Mouse (Mus musculus) inflammation-experienced regulatory T-cells, adult 6 months (primary cell): ENCODE data around the gene Art3. TPM values are rescaled to one million over a fixed set of nuclear protein-coding genes. Genes with fewer than 3 reads are reported as not detected.
"Not testable (repeated sequence)": the region's sequence is repeated elsewhere in the genome, so short reads cannot be mapped to it uniquely, and the experiment has no call there.

Source experiments
- ATAC-seq: one replicate; pipeline ENCODE4 v1.8.0; 2017
- polyA plus RNA-seq, 3 experiments: library from polyadenylated mRNA; unstranded; fragments of 100-300 nt; shearing (Covaris generic); gene quantifications; one replicate each; pipeline ENCODE4 v1.2.1; 2017

The Art3 gene
- polyA plus RNA-seq, 3 experiments from 2014 or later = 8.3 to 26.9 (median 19.1) TPM

DNA sequence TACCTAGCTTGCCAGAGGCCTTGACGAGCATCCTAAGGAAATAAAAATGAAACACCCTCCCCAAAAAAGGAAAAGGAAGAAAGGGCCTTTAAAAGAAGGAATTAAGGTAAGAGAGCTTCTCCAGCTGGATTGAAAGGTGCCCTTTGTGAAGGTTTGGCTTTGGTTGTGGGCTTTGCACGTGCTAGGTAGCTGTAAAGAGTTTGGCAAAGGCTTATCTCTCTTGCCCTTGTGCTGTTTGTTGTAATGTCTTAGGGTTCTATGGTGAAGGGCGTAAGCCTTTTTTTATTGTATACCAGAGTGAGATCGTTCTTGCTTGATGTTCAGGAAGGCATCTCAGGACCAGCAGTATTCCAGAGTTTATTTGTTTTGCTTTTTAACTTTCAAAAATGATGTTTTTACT, 9.0 kb downstream of the Art3 start:
- ATAC-seq = no peak

DNA sequence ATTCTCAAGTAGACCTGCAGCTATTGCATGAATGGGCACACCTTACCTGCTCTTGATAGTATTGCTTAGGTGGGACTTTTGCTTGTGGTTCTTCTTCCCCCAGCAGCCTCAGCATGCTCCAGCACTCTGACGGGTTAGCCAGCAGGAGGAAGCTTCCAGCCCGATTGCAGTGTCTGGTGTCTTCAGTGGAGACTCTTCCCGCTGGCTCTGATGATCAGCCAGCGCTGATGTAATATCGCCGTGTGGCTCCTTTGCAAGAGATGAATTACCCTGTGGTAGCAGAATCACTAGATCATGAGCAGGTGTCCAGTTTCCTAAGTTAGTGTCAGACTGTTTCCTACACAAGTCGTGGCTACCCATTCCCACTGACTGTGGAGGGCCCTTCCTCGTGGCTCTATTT, 13.4 kb downstream of the Art3 start:
- no peak for ATAC-seq

DNA sequence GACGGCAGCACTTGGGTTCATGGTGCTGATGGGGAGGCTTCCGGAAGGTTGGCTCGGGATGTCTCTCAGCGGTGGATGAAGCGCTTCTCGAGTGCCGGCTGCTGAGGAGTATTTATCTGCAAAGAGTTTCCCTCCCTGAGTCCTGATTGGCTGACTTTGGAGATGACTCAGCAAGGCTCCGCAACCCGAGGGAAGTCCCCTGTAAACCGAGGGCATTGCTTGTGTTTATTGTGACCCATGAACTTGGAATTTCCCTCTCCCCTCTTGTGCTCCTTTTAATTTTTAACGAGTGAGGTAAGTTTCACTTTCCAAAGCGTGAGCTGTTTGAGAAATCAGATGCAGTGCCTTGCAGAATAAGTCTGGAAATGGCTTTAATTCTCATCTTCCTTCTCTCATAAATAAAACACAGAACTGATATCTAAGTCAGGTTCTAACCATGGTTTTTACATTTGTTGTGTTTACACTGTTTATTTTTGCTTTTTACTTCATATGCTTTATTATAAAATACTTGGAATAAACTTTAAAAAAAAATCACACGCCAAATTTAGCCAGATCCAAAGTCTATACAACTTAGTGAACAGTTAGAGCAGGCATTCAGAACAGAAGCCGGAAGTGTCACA, 17.3 kb downstream of the Art3 start, which contains the start of gene Cxcl10:
Gene Cxcl10, minus strand, starts transcription at position 96 of the 620 bp plus-strand sequence.
- ATAC-seq = peak; percentile 90

DNA sequence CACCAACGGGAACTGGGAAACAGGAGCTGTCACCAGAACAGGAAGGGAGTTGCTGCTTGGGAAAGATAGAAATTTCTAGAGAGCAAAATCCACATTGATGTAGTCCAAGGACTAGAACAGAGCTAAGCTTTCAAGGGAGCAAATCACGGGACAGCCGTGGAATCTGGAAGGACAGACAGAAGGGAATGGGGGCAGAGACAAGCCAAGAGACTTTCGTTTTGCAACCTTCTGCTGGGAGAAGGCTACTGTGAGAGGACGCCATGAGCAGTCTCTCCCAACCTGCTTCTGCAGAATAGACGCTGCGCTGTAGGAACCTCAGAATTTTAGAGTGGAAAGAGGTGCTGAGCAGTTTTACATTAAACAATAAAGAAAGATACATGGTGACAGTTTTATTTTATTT, 18.1 kb downstream of the Art3 start:
- no peak for ATAC-seq

DNA sequence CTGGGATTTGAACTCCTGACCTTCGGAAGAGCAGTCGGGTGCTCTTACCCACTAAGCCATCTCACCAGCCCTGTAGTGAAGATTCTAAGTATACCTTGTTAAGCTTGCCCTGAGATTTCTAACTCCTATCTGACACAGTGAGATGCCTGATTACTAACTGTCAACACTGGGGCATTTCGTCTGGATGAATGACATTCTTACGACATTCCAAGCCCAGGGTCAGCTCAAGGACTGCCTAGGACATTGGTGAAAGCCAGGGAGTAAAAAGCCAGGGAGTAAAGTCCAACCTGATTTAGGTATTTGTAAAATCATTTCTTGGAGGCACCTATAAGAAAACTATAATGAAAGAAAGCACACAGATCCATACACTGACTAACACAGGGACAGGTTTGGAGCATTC, 21.1 kb downstream of the Art3 start:
- not testable (repeated sequence) for ATAC-seq

DNA sequence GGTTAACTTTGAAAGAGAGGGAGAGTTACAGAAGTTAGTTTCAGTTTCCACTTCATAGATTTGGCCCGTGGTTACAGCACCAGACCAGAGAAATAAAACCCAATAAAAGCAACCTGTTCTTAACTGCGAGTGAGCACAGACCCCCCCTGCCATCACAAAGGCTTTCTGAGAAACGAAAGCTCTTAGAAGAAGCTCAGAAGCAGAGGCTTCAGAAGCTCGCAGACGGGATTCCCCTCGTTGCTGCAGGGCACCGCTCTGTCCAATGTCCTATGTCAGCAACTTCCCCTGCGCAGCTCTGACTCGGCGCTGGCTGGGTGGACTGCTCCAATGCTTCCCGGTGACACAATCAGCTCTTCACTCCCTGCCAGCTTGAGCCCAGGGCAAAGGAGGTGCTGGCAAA, 21.9 kb downstream of the Art3 start:
- peak; percentile 77 for ATAC-seq

DNA sequence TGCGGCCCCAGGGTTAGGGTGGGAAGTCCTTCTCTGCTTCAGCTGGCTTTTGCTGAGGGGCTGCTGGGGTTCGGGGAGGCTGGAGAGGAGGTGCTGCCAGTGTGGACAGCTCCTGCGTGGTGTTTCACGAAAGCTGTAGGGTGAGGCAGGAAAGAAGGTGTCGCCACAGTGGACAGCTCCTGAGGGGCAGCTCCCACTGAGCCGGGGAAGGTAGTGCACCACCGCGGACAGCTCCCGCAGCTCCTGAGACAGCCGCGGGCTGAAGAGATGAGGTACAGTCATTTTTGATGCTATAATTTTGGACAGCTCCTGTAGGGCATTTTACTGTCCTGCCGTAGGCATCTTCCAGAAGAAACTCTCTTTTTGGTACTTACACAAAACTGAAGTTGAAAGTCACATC, 26.4 kb downstream of the Art3 start:
- no peak for ATAC-seq

DNA sequence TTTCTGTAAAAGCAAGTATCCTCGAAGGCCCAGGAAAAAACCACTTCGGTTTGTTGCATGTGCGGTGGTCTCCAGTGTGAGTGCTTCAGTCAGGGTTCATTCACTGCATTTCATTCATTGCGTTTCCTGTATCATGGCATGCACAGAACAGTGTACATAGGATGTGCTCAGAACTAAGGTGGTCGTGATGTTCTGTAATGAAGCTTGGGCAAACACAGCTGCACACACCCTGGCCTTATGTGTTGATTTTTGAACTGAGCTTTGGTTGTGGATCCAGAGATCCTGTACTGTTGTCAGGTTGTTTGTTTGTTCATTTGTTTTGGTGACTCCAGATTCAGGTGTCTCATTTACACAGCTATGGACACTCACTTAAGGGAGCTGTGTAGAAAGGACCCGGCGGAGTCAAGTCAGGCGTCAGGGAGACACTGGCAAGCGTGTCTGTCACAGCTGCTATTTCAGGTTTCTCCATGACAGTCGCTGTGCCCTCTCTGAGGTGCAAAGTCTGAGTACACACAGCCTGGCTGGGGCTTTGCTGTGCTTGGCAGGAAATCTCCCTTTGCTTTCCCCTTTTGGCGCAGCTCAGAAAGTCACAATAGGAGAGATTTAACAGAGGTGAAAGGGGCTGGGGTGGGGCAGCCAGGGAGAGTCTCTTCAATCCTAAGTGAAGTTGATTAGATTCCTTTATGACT, 27.3 kb downstream of the Art3 start:
- ATAC-seq = no peak

DNA sequence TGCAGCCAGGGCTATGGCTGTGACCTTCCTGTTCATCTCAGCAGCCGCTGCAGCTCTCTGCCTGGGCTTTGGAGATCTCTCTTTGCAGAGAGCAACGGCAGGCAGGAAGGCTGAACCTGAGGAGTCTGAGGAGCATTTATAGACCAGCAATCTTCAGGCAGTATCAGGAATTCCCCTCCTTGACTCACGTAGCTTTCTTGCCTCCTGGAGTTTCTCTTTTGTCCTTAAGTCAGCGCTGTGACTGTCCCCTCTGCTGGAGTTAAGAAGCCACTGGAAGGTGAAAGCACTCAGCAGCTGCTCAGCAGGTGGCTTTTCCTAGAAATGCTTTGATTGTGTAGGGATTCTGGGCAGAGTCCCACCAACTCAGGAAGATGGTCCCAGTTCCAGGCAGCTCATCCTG, 31.6 kb downstream of the Art3 start:
- peak; percentile 38 for ATAC-seq

DNA sequence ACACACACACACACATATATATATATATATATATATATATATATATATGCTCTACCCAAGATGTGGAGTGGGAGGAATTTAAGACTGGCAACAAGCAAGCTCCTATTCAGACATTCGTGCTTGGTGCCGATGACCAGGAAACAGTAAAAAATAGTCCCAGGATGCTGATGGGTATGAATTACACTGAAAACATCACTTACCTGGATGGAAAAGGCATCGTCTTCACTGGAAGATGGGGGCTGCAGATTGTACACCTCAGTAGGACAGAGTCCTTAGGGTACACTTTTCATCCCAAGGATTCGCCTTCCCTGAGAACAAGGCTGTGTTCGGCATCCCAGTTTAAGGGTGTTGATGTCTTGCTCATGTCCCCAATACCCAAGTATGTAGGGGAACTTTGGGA, 32.4 kb downstream of the Art3 start:
- no peak for ATAC-seq

DNA sequence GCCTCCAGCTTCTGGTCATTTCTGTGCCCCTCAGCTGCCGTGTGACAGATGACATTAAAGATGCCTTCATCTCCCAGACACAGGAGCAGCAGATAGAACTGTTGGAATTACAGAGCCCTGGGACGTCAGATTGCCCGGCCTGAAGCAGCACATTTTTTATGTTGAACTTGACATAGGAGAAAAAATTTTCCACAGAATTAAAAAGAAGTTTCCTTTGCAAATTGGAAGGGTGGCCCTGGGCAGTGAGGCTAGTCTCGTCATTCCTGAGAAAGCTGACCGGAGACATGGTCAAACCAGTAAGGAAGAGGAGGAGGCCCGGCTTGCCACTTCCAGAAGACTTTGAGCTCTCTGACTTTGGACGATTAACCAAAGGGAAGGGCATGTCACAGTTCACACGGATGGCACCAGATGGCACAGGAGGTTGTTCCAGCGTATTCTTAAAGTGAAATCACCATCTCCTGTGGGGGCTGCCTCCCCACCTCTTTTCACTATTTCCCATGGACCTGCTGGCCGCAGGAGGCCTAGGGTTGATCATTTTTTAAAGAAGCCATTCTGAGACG, 33.6 kb downstream of the Art3 start:
- ATAC-seq = no peak

DNA sequence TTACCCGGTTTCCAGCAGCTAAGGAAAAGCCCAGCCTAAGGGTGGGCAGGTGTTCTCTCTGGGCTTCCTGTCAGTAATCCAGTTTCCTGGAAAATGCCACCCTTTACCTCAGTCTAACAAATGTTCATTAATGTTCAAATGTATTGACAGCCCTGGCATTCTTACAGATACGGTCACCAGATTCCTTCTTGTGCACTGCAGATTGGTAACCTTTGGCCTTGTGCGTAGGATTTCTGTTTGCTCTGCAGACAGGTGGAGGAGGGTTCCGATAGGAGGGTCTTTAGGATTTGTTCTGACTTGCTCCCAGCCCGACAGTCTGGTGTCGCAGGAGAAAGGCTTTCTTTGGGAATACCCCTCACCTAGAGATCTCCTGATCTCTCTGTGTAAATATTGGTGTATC, 34.9 kb downstream of the Art3 start:
- no peak for ATAC-seq

DNA sequence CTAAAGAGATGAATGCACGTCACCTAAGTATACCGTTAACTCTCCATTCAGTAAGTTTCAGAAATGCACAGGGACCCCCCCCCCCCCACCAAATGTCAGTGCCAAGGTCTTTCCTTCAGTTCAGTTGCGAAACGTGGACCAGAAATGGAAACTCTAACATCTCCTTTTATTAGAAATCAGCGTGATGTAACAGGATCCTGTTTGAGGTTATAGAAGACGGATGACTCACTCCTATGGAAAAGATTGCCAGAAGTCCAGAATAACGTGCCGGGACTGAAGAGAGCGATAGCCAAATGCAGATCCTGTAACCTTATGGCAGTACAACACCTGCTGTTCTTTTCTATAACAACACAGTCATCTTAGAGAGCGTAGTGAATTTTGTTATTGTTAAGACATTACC, 36.8 kb downstream of the Art3 start:
- no peak for ATAC-seq

DNA sequence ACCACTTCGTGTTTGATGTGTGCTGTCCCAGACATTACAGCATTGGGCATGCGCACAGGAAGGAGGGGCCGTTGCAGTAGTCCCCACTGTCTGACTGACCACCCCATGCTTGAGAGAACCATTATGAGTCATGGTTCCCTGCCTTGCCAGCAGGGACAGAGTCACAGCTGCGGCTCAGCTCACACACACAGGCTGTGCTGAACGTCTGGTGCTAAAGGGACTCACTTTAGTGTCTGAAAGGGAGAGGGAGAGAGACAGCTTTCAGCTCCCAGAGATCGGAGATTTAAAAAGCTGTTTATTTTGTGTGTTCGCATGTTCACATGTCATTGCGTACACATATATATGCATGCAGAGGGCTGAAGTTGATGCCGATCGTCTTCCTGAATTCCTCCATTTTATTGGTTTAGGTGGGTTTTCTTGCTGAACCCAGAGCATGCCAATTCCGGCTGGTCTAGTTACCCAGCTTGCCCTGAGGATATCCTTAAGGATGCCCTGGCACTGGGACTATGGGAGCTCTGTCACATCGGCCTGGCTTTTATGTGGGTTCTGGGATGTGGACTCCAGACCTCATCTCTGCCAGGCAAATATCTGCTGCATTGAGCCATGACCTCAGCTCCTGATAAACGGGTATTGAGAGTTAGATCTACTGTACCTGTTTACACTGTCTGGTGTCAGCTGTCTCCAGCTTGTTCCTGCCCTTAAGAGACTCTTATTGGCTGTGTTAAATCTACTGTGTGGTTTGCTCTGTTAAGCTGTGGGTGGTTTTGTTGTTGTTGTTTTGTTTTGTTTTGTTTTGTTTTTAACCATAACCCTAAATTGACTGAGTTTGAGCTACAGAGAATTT, 37.7 kb downstream of the Art3 start:
- ATAC-seq = no peak

DNA sequence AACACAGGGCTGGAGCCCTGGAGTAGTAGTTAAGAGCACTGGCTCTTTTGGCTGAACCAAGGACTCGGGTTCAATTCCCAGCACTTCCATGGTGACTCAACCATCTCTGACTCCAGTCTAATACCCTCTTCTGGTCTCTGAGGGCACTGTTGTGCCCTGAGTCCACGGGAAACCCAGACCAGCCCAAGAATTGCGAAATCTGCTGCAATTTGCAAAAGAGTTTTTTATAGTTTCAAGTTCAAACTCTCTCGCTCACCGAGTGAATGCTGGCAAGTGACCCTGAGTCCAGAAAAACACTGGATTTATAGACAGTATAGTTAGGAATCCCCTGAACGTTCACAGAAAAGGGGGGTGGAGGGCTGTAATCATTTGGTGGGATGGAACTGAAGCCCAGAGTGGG, 38.8 kb downstream of the Art3 start:
- no peak for ATAC-seq

DNA sequence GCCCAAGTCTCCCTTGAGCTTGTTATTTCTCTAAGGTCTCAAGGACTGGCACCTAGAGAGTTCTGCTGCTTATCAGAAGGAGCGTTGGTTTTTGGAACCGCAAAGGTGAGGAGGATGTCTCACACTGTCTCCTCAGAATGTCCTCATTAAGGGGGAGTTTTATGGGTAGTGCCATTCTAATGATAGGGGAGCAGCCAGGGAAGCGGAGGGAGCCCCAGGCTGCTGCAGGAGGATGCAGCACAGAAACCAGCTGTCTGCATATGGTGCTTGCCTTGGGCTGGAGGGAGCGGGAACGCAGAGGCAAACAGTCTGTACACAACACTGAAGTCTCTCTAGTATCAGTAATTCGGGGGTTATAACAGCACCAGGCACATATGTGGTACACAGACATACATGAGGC, 39.3 kb downstream of the Art3 start:
- ATAC-seq = no peak

DNA sequence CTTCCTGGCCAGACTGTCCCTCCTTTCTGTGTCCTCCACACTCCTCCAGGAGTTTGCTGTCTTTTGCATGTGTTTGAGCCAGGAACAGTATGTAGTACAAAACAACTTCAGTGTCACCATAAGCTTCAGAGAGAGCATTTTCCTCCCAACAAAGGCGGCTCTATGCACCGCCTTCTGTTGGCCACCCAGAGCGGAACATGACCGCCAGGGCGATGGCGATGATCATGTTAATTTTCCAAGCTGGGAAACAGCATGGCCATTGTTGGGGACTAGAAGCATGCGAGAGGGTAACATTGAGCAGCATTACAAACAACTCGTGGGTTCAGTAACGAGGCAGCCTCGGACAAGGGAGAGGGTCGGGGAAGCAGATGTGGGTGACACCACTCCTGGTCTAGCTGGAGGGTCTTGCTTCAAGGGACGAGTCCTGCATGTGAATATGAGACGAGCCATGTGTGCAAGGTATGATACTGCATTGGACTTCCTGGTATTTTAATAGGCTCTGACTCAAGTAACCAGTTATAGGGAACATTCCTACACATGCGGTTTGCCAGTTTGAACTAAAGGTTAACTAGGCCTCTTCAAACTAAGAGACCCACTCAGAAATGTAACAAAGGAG, 39.8 kb downstream of the Art3 start:
- ATAC-seq = no peak

DNA sequence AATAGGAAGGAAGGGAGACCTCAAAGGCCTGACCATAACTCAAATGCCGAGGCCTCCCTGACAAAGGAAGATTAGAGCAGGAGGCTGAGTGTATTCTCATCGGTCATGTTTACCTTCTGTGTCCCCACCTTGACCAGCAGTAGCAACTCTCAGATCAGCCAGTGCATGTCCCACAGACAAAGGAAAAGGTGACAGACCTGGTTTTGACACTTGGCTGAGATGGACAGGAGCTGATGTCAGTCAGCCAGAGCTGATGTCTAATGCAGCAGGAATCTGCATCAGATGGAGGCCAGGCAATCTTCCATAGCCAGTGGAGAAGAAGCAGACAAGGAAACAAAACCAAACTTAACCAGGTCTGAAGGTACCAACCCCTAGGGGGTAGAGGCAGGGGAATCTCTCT, 41.0 kb downstream of the Art3 start:
- ATAC-seq = no peak

DNA sequence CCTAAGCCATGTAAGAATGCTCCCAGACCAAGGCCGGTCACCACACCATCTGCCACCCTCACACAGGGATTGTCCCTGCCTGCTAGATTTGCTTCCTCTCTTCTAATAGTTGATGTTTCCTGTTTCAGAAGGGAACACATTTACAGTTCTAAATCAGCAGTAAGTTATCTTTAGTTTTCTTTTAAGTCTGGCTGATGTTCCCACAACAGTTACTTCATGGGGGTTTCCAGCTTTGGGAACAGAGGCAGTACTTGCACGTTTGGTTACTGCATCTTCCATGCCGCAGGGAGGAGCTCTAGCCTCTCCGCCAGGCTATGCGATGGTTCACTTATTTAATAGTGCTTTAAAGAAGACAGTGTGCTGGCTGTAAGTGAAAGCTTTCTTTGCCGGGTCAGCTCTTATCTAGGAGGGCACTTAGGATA, 43.1 kb downstream of the Art3 start:
- ATAC-seq = peak; percentile 64

DNA sequence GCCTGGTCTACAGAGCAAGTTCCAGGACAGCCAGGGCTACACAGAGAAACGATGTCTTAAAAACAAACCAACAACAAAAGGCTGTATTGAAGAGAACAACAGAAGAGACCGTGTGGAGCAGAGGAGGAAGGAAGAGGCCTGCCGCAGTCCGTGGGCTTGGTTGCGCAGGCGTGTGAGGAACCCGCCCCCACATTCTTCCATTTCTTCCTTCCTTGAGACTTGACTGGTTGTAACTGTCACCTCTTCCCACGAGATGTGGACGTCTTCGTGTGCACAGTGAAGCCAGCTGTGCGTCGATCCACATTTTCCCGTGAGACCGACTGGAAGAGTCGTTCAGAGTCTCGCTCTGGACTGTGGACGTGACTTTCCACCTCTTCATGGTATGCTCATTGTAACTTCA, 43.7 kb downstream of the Art3 start:
- peak; percentile 81 for ATAC-seq

DNA sequence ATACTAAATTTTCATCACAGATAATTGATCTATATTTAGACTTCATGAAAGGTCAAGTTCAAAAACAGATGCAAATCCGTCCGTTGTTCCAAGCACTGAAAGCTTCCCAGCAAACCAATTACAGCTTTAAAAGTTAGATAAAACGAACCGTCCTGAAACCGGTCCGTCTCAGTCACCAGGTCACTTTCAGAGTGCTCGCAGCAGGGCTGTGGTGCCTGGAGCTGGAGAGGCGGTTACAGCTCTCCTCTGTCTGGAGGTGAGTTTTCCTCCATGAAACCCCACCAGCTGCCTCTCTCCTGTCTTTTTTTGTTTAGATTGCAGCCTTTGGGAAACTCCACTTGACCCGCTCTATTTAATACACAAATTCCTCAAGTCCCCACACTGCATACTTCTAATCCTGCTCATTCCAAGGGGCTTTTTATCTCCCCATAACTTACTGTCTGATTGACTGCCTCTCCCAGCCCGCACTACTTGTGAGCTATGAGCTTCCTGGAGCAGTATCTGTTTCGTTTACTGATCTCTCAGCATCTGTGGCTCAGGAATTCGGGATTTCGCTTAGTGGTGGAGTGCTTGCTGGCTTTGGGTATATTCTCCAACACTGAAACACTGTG, 45.3 kb downstream of the Art3 start:
- ATAC-seq = no peak

DNA sequence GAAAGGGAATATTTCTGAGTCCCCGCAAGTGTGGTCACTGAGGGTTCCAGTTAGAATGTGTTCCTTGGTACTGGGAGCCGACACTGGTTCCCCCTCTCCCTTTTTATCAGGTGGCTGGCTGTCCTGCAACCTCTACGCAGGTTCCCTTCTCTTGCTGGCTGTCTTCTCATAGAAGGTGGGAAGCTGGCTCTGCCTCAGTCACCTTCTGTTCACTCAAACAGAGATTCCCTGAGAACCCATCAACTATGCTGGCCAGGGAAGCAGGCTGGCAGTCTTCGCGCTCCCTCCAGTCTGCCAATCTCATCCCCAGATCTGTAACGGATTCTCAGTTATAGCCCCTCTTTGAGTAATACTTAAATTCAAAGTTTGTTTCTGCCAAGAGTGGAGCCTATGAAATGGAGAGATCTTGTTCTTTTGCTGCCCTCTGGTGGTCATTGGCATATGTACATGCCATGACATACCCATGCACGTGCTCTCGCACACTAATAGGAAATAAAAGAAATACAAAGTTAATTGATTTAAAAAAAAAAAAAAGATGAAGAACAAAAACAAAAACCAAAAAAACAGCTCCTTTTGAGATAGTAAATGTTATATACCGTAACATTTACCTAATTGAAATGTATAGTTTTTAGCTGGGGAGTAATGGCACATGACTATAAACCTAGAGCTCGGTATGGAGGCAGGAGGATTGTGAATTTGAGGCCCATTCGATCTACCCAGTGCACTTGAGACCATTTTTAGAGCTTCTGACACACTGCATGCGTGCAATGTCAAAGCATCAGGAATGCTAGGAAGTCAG, 50.1 kb downstream of the Art3 start:
- peak; percentile 93 for ATAC-seq
